22 mouse cellular contexts compared by ENCODE assay signal in the genomic region with DNA sequence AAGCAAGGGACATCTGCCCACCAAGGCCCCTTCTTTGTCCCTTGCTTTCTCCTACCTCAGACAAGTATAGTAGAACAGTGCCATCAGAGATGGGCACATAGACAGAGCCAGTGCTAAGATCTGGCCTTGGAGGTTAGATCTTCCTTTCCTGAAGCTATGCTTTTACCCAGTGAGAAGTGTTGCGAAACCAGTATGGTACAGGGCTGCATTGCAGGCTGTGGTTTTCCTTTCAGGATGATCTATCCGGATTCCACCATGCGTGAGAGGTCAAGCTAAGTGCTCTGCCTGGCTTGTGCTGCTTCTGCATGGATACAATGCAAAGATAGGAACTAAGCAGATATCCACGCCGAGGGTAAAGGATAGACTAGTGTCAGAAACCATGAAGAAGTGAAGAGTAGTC.
"Had no signal": no experiment of that assay in that cellular context is flagged by ENCODE, and none has a peak within 500 bp of the region (broad histone marks: within the 10 kb centered on the region; RNA-seq: fewer than 3 reads in every experiment).

No protein-coding gene starts in this region.

- H3K4me3 ChIP-seq: layer of hippocampus, adult 2 months; limb, embryonic 12.5 days; limb, embryonic 15.5 days; neural tube, embryonic 12.5 days; neural tube, embryonic 15.5 days; stomach, embryonic 15.5 days had no signal

- H3K36me3 ChIP-seq: limb, embryonic 12.5 days; limb, embryonic 15.5 days; neural tube, embryonic 12.5 days; neural tube, embryonic 15.5 days; stomach, embryonic 15.5 days had no signal

- H3K4me1 ChIP-seq: limb, embryonic 15.5 days; neural tube, embryonic 12.5 days; neural tube, embryonic 15.5 days; stomach, embryonic 15.5 days had no signal

- H3K9me3 ChIP-seq: limb, embryonic 12.5 days; limb, embryonic 15.5 days; neural tube, embryonic 12.5 days; neural tube, embryonic 15.5 days; stomach, embryonic 15.5 days had no signal

- H3K27ac ChIP-seq: kidney, postnatal 0 days; layer of hippocampus, adult 2 months; limb, embryonic 12.5 days; limb, embryonic 15.5 days; liver, embryonic 14.5 days; macrophage; neural tube, embryonic 12.5 days; neural tube, embryonic 15.5 days; stomach, embryonic 15.5 days had no signal

- H3K27me3 ChIP-seq: limb, embryonic 12.5 days; limb, embryonic 15.5 days; neural tube, embryonic 12.5 days; neural tube, embryonic 15.5 days; stomach, embryonic 15.5 days had no signal

- ATAC-seq: liver, postnatal 0 days; lung, postnatal 0 days had no signal

- DNase-seq: kidney, adult 18-20 months; kidney, postnatal 25 days; layer of hippocampus, adult 9-11 months; layer of hippocampus, postnatal 36 days; left cerebral cortex, postnatal 4 days; liver, postnatal 0 days; lung, embryonic 14.5 days; midbrain, embryonic 14.5 days; retina, postnatal 1 day; right cerebral cortex, postnatal 25 days; spleen, adult 18-20 months; thymus, postnatal 25 days had no signal
